Mouse (Mus musculus): ENCODE results near the gene Col4a2. TPM values are rescaled to one million over a fixed set of nuclear protein-coding genes. Genes with fewer than 3 reads are reported as not detected.

Col4a2 gene
- polyA plus RNA-seq, 1 experiment from 2014 or later = 56.3 TPM

DNA sequence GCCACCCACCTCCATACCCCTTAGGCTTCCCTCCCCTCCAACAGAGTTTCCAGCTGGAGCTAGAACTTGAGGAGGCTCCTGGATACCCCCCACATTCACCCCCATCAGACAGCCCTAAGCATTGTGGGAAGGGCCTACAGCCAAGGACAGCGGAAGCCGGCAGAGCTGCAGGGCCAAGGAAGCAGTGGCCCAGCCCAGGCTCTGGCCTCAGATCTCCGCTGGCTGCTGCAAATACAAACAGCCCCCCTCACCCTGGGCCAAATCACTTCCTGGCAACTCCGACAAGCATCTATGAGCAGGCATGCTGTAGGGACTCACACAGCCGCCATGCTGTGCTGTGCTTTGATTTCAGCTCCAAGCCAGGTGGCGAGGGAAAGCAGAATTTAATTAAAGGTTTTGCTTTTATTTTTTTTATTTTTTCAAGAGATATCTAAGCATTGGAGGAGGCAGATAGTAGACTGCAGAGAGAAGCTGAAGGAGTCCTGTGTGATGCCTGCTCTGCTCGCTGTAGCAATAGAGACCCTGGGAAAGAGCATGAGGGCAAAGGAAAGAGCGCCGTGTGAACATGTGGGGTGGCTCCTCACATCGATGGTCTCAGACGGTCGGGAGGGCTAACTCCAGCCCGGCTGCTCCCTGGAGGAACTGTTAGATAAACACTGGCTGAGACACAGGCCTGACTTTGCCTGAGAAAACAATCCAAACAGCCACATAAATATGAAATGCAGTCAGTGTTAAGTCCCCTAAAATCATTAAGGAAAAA, 93.3 kb downstream of the Col4a2 start:
- H3K36me3 ChIP-seq = peaks cover 72% of the 10 kb centered on the region
- no peak overlapping the region for H3K4me2 ChIP-seq (replicated peaks)
- H3K9me3 ChIP-seq = no peaks in the 10 kb centered on the region
- peak overlapping the region; percentile 25; the same call in 1 of the 2 replicates for H3K9ac ChIP-seq
- H3K4me3 ChIP-seq = no peak overlapping the region
- H3K4me1 ChIP-seq = peaks cover 22% of the 10 kb centered on the region
- WGBS = 45% methylated on average over 13 of the region's 13 CpGs
- H3K27ac ChIP-seq = peak overlapping the region; percentile 39; the same call in 1 of the 2 replicates
- H3K27me3 ChIP-seq = no peaks in the 10 kb centered on the region
- ATAC-seq (ENCODE audit: low FRiP score, low read depth) = peak; percentile 25; the same call in 1 of the 2 replicates

DNA sequence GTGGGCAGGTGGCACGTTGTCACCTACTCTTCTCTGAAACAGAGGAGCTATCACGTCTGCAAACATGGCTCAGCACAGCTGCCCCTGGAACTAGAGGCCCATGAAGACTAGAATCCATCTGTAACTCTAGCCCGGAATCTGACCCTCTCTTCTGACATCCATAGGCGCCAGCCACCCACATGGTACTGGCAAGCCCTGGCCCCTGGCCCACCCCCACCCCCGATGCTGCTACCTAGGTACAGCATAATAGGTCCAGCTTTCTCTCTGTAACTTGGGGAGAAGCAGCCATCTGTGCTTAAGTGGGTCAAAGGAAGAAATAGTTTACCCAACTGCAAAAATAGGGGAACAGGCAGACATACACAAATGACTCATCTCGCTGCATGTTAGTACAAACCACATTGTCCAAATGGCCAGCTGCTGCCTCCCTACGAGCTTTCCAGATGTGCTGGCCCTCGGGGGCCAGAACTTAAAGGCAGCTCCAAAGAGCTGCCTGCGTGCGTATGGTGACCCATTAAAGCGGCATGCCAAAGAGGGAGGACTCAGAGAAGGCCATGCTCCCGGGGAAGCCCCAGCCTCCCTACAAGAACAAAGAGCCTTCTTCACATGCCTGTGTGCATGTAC, 99.0 kb downstream of the Col4a2 start:
- H3K9ac ChIP-seq = 0 out of 2 replicates have a peak overlapping the region, but pooled peaks have one; percentile 19
- peak; percentile 76 for ATAC-seq (ENCODE audit: low FRiP score, low read depth)
- H3K36me3 ChIP-seq = peaks cover 57% of the 10 kb centered on the region
- no peaks in the 10 kb centered on the region for H3K27me3 ChIP-seq
- no peak overlapping the region for H3K4me3 ChIP-seq
- H3K4me2 ChIP-seq (replicated peaks) = no peak overlapping the region
- 43% methylated on average over 12 of the region's 12 CpGs for WGBS
- no peaks in the 10 kb centered on the region for H3K9me3 ChIP-seq
- peaks cover 23% of the 10 kb centered on the region for H3K4me1 ChIP-seq
- H3K27ac ChIP-seq = peak overlapping the region; percentile 28; the same call in 1 of the 2 replicates

GRCm38 (mm10) chr8:11412450-11412849, 99.8 kb downstream of the Col4a2 start:
- Histone ChIP-seq H3K27ac (0 out of 2 replicates have a peak overlapping the region, but pooled peaks have one; percentile 22), H3K4me3 (no peak overlapping the region), H3K9ac (no peak overlapping the region), H3K4me1 (peaks cover 22% of the 10 kb centered on the region), H3K4me2 (replicated peaks) (no peak overlapping the region), H3K36me3 (peaks cover 50% of the 10 kb centered on the region), H3K27me3 (no peaks in the 10 kb centered on the region), H3K9me3 (no peaks in the 10 kb centered on the region)
- 54% methylated on average over 5 of the region's 5 CpGs for WGBS
- ATAC-seq (ENCODE audit: low FRiP score, low read depth) = no peak

DNA sequence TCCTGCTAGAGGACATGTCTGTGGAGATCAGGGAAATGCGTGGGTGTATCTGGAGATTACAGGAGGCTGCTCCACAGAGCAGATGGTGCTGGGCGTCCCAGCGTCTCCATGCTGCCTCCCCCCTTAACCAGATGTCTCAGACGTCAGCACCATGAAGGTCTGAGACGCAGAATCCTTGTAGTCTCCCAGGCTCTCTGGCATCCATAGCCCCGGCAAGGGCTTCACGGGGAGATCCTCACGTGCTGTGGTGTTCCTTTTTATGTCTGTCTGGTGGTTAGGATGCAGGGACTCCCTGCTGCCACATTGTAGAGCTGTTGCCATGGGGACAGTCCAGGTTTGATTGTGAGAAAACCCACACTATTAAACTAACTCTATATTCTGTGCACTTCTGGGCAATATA, 101.7 kb downstream of the Col4a2 start:
- Histone ChIP-seq H3K9ac (no peak overlapping the region), H3K4me1 (peaks cover 22% of the 10 kb centered on the region), H3K27ac (no peak overlapping the region), H3K36me3 (peaks cover 33% of the 10 kb centered on the region), H3K27me3 (no peaks in the 10 kb centered on the region), H3K9me3 (no peaks in the 10 kb centered on the region), H3K4me2 (replicated peaks) (no peak overlapping the region), H3K4me3 (no peak overlapping the region)
- no peak for ATAC-seq (ENCODE audit: low FRiP score, low read depth)
- WGBS = 57% methylated on average over 8 of the region's 8 CpGs

GRCm38 (mm10) chr8:11415089-11415488, 102.5 kb downstream of the Col4a2 start:
- no peaks in the 10 kb centered on the region for H3K27me3 ChIP-seq
- H3K9ac ChIP-seq = no peak overlapping the region
- no peak overlapping the region for H3K27ac ChIP-seq
- no peaks in the 10 kb centered on the region for H3K9me3 ChIP-seq
- WGBS = 90% methylated on average over 10 of the region's 10 CpGs
- peaks cover 25% of the 10 kb centered on the region for H3K36me3 ChIP-seq
- ATAC-seq (ENCODE audit: low FRiP score, low read depth) = no peak
- no peak overlapping the region for H3K4me3 ChIP-seq
- no peak overlapping the region for H3K4me2 ChIP-seq (replicated peaks)
- peaks cover 22% of the 10 kb centered on the region for H3K4me1 ChIP-seq

DNA sequence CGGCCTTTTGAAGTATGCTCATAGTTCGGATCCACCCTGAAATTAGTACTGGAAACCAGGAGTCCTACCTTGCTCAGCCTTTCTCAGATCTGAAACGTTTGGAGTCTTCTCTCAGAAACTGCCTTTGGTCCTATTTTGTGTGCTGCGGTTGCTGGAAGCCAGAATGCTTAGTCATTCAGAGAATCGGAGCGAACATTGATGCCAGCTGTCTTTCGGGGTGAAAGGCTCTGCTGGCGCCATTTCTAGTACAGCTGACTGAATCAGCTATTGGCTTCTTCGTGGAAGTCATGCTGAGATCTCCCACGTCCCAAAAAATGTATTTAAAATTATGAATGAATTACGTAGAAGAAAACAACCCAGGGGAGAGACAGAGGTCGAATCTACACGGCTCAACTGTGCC, 105.2 kb downstream of the Col4a2 start:
- Histone ChIP-seq H3K27ac (no peak overlapping the region), H3K9me3 (no peaks in the 10 kb centered on the region), H3K4me2 (replicated peaks) (no peak overlapping the region), H3K4me1 (0 out of 2 replicates have a peak, but pooled peaks cover 2% of the 10 kb centered on the region), H3K4me3 (no peak overlapping the region), H3K27me3 (no peaks in the 10 kb centered on the region), H3K9ac (no peak overlapping the region), H3K36me3 (peaks cover 35% of the 10 kb centered on the region)
- ATAC-seq (ENCODE audit: low FRiP score, low read depth) = no peak
- 80% methylated on average over 13 of the region's 13 CpGs for WGBS

DNA sequence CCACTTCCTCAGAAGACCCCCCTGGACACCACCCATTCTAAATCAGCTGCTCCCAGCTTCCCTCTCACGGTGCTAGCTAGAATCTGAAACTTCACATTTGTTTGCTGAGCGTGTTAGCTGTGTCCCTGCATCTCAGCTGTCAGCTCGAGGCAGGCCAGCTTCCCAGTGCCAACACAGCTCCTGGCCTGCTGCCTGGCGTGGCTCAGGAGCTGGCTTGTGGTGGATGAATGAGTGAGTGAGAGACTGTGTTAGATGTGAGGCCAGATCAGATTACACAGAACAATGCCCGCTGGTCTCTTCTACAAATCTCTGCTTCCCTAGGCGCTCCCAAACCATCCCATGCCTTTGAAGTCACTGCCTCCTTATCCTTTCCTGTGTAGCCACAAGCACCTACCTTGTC, 106.6 kb downstream of the Col4a2 start:
- peak; percentile 51; the same call in 1 of the 2 replicates for ATAC-seq (ENCODE audit: low FRiP score, low read depth)
- H3K4me2 ChIP-seq (replicated peaks) = no peak overlapping the region
- no peak overlapping the region for H3K27ac ChIP-seq
- peaks cover 40% of the 10 kb centered on the region for H3K36me3 ChIP-seq
- no peaks in the 10 kb centered on the region for H3K4me1 ChIP-seq
- H3K4me3 ChIP-seq = no peak overlapping the region
- no peak overlapping the region for H3K9ac ChIP-seq
- 36% methylated on average over 6 of the region's 6 CpGs for WGBS
- no peaks in the 10 kb centered on the region for H3K9me3 ChIP-seq
- H3K27me3 ChIP-seq = no peaks in the 10 kb centered on the region

DNA sequence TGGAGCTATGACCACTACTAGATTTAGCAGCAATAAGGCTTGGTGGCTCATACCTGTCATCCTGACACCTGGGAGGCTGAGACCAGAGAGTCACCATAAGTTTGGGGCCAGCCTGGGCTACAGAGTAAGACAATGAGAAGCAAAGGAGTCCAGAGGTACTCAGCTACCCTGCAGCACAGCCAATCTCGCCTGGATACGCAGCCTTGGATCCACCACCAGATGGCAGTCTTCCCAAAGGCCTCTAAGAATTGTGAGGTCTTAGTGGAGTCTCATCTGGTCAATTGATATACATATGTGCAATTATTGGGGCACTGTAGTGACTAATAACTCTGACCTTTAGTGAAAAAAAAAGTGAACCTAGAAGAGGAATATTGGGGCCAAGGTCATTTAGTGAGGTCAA, 107.0 kb downstream of the Col4a2 start:
- H3K27me3 ChIP-seq = no peaks in the 10 kb centered on the region
- H3K4me2 ChIP-seq (replicated peaks) = no peak overlapping the region
- peak; percentile 41; the same call in 1 of the 2 replicates for ATAC-seq (ENCODE audit: low FRiP score, low read depth)
- H3K27ac ChIP-seq = no peak overlapping the region
- H3K9me3 ChIP-seq = no peaks in the 10 kb centered on the region
- no peaks in the 10 kb centered on the region for H3K4me1 ChIP-seq
- H3K9ac ChIP-seq = no peak overlapping the region
- no peak overlapping the region for H3K4me3 ChIP-seq
- WGBS = 19% methylated on average over 2 of the region's 2 CpGs
- H3K36me3 ChIP-seq = peaks cover 38% of the 10 kb centered on the region

GRCm38 (mm10) chr8:11421105-11421504, 108.5 kb downstream of the Col4a2 start:
- Histone ChIP-seq H3K9me3 (no peaks in the 10 kb centered on the region), H3K4me1 (no peaks in the 10 kb centered on the region), H3K36me3 (peaks cover 46% of the 10 kb centered on the region), H3K4me3 (no peak overlapping the region), H3K27ac (no peak overlapping the region), H3K27me3 (no peaks in the 10 kb centered on the region), H3K9ac (no peak overlapping the region), H3K4me2 (replicated peaks) (no peak overlapping the region)
- WGBS = 50% methylated on average over 14 of the region's 14 CpGs
- ATAC-seq (ENCODE audit: low FRiP score, low read depth) = no peak

DNA sequence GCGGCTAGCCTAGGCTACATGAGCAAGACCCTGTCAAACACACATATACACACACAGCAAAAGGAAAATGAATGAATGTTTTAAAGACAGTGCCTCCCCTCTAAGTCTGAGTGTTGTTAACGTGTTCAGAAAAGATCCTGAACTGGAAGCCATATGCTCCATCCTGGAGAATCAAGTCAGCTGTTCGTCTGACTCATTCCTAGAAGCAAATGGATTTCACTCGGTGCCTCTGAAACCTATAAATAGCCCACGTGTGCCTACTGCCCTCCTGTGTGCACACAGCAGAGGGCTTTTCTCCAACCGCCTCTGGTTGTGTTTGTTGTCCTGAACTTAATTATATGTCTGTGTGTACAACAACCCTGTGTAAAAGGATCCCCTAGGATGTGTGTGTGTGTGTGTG, 109.4 kb downstream of the Col4a2 start:
- H3K4me2 ChIP-seq (replicated peaks) = no peak overlapping the region
- no peak overlapping the region for H3K4me3 ChIP-seq
- no peak for ATAC-seq (ENCODE audit: low FRiP score, low read depth)
- H3K4me1 ChIP-seq = no peaks in the 10 kb centered on the region
- H3K27ac ChIP-seq = no peak overlapping the region
- no peaks in the 10 kb centered on the region for H3K9me3 ChIP-seq
- no peak overlapping the region for H3K9ac ChIP-seq
- peaks cover 50% of the 10 kb centered on the region for H3K36me3 ChIP-seq
- no peaks in the 10 kb centered on the region for H3K27me3 ChIP-seq
- 73% methylated on average over 6 of the region's 6 CpGs for WGBS

DNA sequence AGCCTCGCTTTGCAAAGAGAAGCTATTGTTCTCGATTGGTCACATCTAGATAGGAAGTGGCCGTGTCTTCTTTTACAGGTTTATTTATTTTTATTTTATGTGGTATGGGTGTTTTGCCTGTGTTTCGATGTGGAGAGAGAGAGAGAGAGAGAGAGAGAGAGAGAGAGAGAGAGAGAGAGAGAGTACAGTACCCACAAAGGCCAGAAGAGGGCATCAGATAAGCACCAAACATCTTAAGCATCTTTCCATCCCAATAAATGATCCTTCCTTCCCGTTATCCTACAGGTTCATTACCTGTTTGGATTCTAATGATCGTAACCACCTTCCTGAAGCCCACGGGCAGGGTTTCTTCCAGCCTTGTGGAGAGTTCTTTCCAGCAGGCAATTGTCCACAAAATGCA, 110.5 kb downstream of the Col4a2 start:
- WGBS = 66% methylated on average over 7 of the region's 7 CpGs
- ATAC-seq (ENCODE audit: low FRiP score, low read depth) = no peak
- H3K36me3 ChIP-seq = peaks cover 61% of the 10 kb centered on the region
- no peak overlapping the region for H3K27ac ChIP-seq
- H3K27me3 ChIP-seq = no peaks in the 10 kb centered on the region
- H3K4me1 ChIP-seq = no peaks in the 10 kb centered on the region
- no peak overlapping the region for H3K4me2 ChIP-seq (replicated peaks)
- no peak overlapping the region for H3K9ac ChIP-seq
- no peak overlapping the region for H3K4me3 ChIP-seq
- H3K9me3 ChIP-seq = no peaks in the 10 kb centered on the region

GRCm38 (mm10) chr8:11430688-11431087, 118.1 kb downstream of the Col4a2 start:
- WGBS = 56% methylated on average over 5 of the region's 5 CpGs
- Histone ChIP-seq H3K27ac (no peak overlapping the region), H3K27me3 (no peaks in the 10 kb centered on the region), H3K9me3 (no peaks in the 10 kb centered on the region), H3K4me1 (no peaks in the 10 kb centered on the region), H3K9ac (no peak overlapping the region), H3K4me2 (replicated peaks) (no peak overlapping the region), H3K4me3 (no peak overlapping the region), H3K36me3 (peaks cover 82% of the 10 kb centered on the region)
- ATAC-seq (ENCODE audit: low FRiP score, low read depth) = no peak
